Mouse (Mus musculus) liver, embryonic 14.5 days (tissue): Measurements from ENCODE around the gene Klhdc3. TPM values are rescaled to one million over a fixed set of nuclear protein-coding genes. Genes with fewer than 3 reads are reported as not detected.

ENCODE experiments used
- ATAC-seq: fragments of 200-750 bp; cut with Nextera tagmentation; 2 replicates; pipeline ENCODE4 v1.8.0; 2017; ENCODE audit warnings: moderate number of reproducible peaks, mild to moderate bottlenecking, moderate library complexity; ENCODE audit not compliant: insufficient read depth
- DNase-seq, 3 experiments: peaks; one replicate each; pipeline ENCODE4 v3.0.0-alpha.2; 2012 to 2013; ENCODE audit warnings: low read depth in 3 of 3, low spot score in 3 of 3
- H3K27ac ChIP-seq: fragments of 300-500 bp; sonication (generic); 2 replicates; pipeline ENCODE4 v1.5.1; 2014; ENCODE audit warnings: moderate library complexity, mild to moderate bottlenecking, control low read depth, inconsistent platforms
- H3K27me3 ChIP-seq: fragments of 300-500 bp; sonication (generic); 2 replicates; pipeline ENCODE4 v1.6.1; 2014; ENCODE audit warnings: mild to moderate bottlenecking, low read length, moderate library complexity; ENCODE audit not compliant: control insufficient read depth, insufficient read depth
- H3K36me3 ChIP-seq: fragments of 300-500 bp; sonication (generic); replicated peaks from 2 replicates; pipeline ENCODE4 v1.6.1; 2014; ENCODE audit warnings: low read depth; ENCODE audit not compliant: control insufficient read depth, insufficient read depth
- H3K4me1 ChIP-seq, 2 experiments: fragments of 200-500 bp in 1 of 2; fragments of 300-500 bp in 1 of 2; sonication (generic) in 1 of 2; replicated peaks; 2 replicates each; pipeline ENCODE4 v1.6.1; 2012 to 2014; ENCODE audit warnings: antibody characterized with exemption in 1 of 2, inconsistent platforms in 1 of 2, low read length in 1 of 2; ENCODE audit not compliant: control insufficient read depth in 2 of 2, insufficient read depth in 2 of 2
- H3K4me2 ChIP-seq: fragments of 300-500 bp; sonication (generic); 2 replicates; pipeline ENCODE4 v1.6.1; 2014; ENCODE audit warnings: low read depth, mild to moderate bottlenecking, control low read depth, moderate library complexity
- H3K4me3 ChIP-seq, 2 experiments: fragments of 200-500 bp in 1 of 2; fragments of 300-500 bp in 1 of 2; sonication (generic) in 1 of 2; 2 replicates each; pipeline ENCODE4 v1.5.1; 2012 to 2014; ENCODE audit warnings: low read depth in 2 of 2, low read length in 2 of 2, mild to moderate bottlenecking in 2 of 2, control low read depth in 1 of 2, inconsistent platforms in 1 of 2, moderate library complexity in 1 of 2; ENCODE audit not compliant: insufficient read depth in 1 of 2
- H3K9ac ChIP-seq: fragments of 300-500 bp; sonication (generic); replicated peaks from 2 replicates; pipeline ENCODE4 v1.6.1; 2014; ENCODE audit warnings: mild to moderate bottlenecking, control low read depth, moderate library complexity
- H3K9me3 ChIP-seq: fragments of 300-500 bp; sonication (generic); 2 replicates; pipeline ENCODE4 v1.6.1; 2016; ENCODE audit warnings: low read length, mixed read lengths; ENCODE audit not compliant: control insufficient read depth
- CTCF ChIP-seq: IDR thresholded peaks from 2 replicates; pipeline ENCODE4 v1.5.1; 2016; ENCODE audit warnings: antibody characterized with exemption, low read depth, control low read depth
- EP300 ChIP-seq: IDR thresholded peaks from 2 replicates; pipeline ENCODE4 v1.6.1; 2016; ENCODE audit warnings: antibody characterized with exemption, low read depth
- WGBS: fragments of 180-500 bp; shearing (Covaris S2); extraction: QIAGEN DNeasy Blood & Tissue Kit; methylation state at CpG from one replicate; pipeline ENCODE4 v1.1.7; 2014; ENCODE audit not compliant: insufficient replicate concordance; 5-methylcytosine and 5-hydroxymethylcytosine counted together
- polyA plus RNA-seq, 2 experiments: library from polyadenylated mRNA; depleted of rRNA in 1 of 2; stranded (reverse) in 1 of 2; unstranded in 1 of 2; fragments of >200 nt; fragmentation: Nextera tagmentation in 1 of 2; extraction: Ambion mirVana in 1 of 2; gene quantifications; 2 replicates each; pipeline versions ENCODE4 v1.2.1 to v1.2.3; 2012 to 2014

Klhdc3 gene
- polyA plus RNA-seq, 2 experiments: 40.2 to 46.3 TPM

GRCm38 (mm10) chr17:46694517-46695063, 13.9 kb upstream of the Klhdc3 start:
- Histone ChIP-seq H3K27ac (no peak overlapping the region), H3K4me3 (no peak overlapping the region), H3K36me3 (no peaks in the 10 kb centered on the region), H3K4me1 (peaks cover 0 to 6% of the 10 kb centered on the region in 2 experiments; a peak in 2 of 4 replicates), H3K4me2 (no peak overlapping the region), H3K9me3 (no peaks in the 10 kb centered on the region), H3K27me3 (no peaks in the 10 kb centered on the region), H3K9ac (no peak overlapping the region)
- ATAC-seq (no peak), DNase-seq (no peak)
- 84% methylated on average over 1 of the region's 1 CpGs for WGBS
- TF ChIP-seq EP300 (no peak), CTCF (no peak)

- 81% methylated on average over 2 of the region's 2 CpGs for WGBS
- H3K9ac ChIP-seq: no peak overlapping the region
Observed at GRCm38 (mm10) chr17:46691390-46691789, 10.7 kb upstream of the Klhdc3 start.

DNA sequence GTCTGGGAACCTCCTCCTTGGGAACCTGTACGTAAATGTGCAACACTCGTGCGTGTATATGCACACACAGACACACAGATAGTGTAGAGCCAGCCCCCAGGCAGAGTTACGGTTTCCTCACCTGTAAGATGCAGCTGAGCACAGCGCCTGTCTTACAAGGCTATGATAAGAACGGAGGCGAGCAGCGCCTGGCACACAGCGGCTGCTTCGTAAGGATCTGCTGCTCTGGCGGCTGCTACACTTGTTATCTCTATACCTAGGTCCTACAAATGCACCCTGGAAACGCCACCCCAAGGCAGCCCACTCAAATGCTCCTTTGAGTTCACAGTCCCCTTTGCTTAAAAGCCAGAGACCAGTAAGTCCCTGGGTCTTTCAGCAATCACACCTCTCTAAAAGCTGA, 10.0 kb upstream of the Klhdc3 start:
- 27% methylated on average over 12 of the region's 12 CpGs for WGBS
- DNase-seq (no peak), ATAC-seq (peak; percentile 78)
- H3K9me3 ChIP-seq: no peaks in the 10 kb centered on the region
- H3K27ac ChIP-seq: no peak overlapping the region
- no peak overlapping the region for H3K4me3 ChIP-seq
- H3K36me3 ChIP-seq: no peaks in the 10 kb centered on the region; the same call in 1 of the 2 replicates
- no peak overlapping the region; the same call in 1 of the 2 replicates for H3K9ac ChIP-seq
- H3K4me2 ChIP-seq: peak overlapping the region; percentile 11
- TF ChIP-seq EP300 (no peak), CTCF (no peak)
- H3K27me3 ChIP-seq: no peaks in the 10 kb centered on the region
- peaks cover 0 to 6% of the 10 kb centered on the region in 2 experiments; a peak in 2 of 4 replicates for H3K4me1 ChIP-seq

More at GRCm38 (mm10) chr17:46691390-46691789, 10.7 kb upstream of the Klhdc3 start:
- DNase-seq (no peak), ATAC-seq (no peak)
- Histone ChIP-seq H3K4me1 (peaks cover 0 to 6% of the 10 kb centered on the region in 2 experiments; a peak in 2 of 4 replicates), H3K27ac (no peak overlapping the region), H3K27me3 (no peaks in the 10 kb centered on the region), H3K9me3 (no peaks in the 10 kb centered on the region), H3K4me2 (no peak overlapping the region), H3K36me3 (no peaks in the 10 kb centered on the region), H3K4me3 (no peak overlapping the region)
- TF ChIP-seq CTCF (no peak), EP300 (no peak)

DNA sequence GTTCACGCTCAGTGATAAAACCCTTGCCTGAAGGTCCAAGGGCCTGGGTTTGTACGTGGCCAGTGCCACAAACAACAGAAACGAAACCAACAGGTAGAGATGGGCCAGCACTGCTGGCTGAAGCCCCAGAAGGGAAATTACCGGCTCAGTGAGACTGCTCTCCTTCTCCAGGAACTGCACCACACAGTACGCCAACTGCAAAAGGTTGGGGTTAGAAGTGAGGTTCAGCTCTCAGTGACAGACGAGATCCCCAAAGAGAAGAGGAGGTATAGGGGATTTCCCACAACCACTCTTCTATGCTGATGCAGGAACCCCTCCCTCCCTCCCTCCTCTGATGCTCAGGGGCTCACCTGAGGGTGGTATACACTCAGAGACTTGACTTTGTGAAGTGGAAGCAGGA, 5.2 kb upstream of the Klhdc3 start:
- DNase-seq (no peak), ATAC-seq (no peak)
- peaks cover 5 to 9% of the 10 kb centered on the region in 2 experiments for H3K4me1 ChIP-seq
- H3K27ac ChIP-seq: no peak overlapping the region
- WGBS: 78% methylated on average over 6 of the region's 6 CpGs
- H3K9ac ChIP-seq: no peak overlapping the region
- no peaks in the 10 kb centered on the region for H3K9me3 ChIP-seq
- H3K36me3 ChIP-seq: peaks cover 11% of the 10 kb centered on the region
- no peaks in the 10 kb centered on the region for H3K27me3 ChIP-seq
- no peak overlapping the region for H3K4me3 ChIP-seq
- TF ChIP-seq EP300 (no peak), CTCF (no peak)
- no peak overlapping the region for H3K4me2 ChIP-seq

DNA sequence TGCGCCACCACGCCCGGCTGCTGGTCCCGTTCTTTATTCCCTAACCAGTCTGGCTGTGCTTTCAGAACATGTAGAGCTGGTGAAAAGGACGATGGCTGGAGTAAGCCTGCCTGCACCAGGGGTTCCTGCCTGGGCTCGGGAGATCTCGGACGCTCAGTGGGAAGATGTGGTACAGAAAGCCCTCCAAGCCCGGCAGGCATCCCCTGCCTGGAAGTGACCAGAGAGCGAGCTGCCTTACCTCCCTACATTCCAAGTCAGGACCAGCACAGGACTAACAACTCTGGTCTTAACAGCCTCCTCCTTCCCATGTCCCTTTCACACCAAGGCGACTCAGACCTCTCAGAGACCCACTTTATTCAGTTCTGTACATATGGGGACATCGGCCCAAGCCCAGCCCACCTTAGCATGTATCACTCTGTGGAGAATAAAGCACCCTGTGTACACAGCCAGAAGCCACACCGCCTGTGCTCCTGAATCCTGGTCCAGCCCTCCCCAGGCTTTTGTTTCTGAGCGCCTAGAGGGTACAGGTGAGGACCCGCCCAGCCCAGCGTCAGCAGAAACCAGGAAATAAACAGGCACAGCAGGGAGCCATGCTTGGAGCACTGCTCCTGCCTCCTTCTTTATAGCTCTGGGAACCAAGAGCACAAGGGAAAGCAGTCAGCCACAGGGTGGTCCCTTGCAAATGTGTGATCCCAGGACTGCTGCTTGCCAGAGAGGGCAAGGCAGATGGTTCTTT, 2.1 kb upstream of the Klhdc3 start:
- Histone ChIP-seq H3K27me3 (no peaks in the 10 kb centered on the region), H3K27ac (no peak overlapping the region), H3K9me3 (no peaks in the 10 kb centered on the region), H3K9ac (no peak overlapping the region), H3K4me1 (peaks cover 14 to 19% of the 10 kb centered on the region in 2 experiments), H3K36me3 (peaks cover 11% of the 10 kb centered on the region), H3K4me3 (no peak overlapping the region), H3K4me2 (no peak overlapping the region)
- WGBS: 84% methylated on average over 16 of the region's 16 CpGs
- TF ChIP-seq CTCF: no peak
- no peak for TF ChIP-seq EP300
- ATAC-seq: no peak
- no peak for DNase-seq
